Mouse (Mus musculus): ENCODE results near the gene Gart.

The Gart gene

DNA sequence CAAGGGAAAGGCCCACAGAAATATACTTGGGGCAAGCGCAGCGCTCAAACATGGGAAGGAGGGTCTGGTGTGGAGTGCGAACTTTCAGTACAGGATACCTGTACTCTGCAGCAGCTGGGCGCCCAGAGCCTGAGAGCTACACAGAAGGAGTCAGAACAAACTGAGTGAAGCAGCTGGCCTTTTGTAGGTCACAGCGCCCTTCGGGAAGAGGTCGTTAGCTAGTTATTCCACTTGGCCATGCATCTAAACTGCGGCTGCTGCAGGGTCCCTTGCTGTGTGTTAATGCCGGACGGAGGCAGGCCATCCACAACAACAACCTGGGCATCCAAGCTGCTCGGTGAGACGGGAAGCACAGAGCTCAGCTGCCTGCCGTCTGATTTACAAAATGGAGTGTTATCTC, 71.6 kb downstream of the Gart start:
- intact Hi-C loops (cut with DNase I), result no loop called here

Data from adrenal gland (tissue).